Mouse (Mus musculus): ENCODE results near the gene Gm10282. TPM values are rescaled to one million over a fixed set of nuclear protein-coding genes. Genes with fewer than 3 reads are reported as not detected.

Gene Gm10282
- 6.2 TPM for polyA plus RNA-seq (2017; shearing (Covaris generic))

GRCm38 (mm10) chr8:72305210-72305905 lies at the start of gene Gm10282:
Gene Gm10282 (minus strand): TSS chr8:72305260.

GRCm38 (mm10) chr8:72318801-72319322 lies 13.8 kb upstream of the Gm10282 start, which contains the start of gene Klf2:
Gene Klf2 (plus strand): TSS chr8:72319033.

Other genes with a start within 250 kb of the Gm10282 start
- gene Olfr373, start 222.1 kb downstream of the Gm10282 start, polyA plus RNA-seq (2017; shearing (Covaris generic)) = 0.24 TPM
- gene Olfr374, start 198.2 kb downstream of the Gm10282 start, polyA plus RNA-seq (2017; shearing (Covaris generic)) = 0.22 TPM
- gene Tpm4, start 170.3 kb downstream of the Gm10282 start, polyA plus RNA-seq (2017; shearing (Covaris generic)) = 367 TPM
- 220 TPM for gene Rab8a, start 144.1 kb downstream of the Gm10282 start, polyA plus RNA-seq (2017; shearing (Covaris generic))
- gene Hsh2d, start 115.6 kb downstream of the Gm10282 start, polyA plus RNA-seq (2017; shearing (Covaris generic)) = 31.6 TPM
- not detected for gene Cib3, start 92.4 kb downstream of the Gm10282 start, polyA plus RNA-seq (2017; shearing (Covaris generic))
- gene Gm11034, start 91.6 kb downstream of the Gm10282 start, polyA plus RNA-seq (2017; shearing (Covaris generic)) = not detected
- 126 TPM for gene Fam32a, start 85.5 kb downstream of the Gm10282 start, polyA plus RNA-seq (2017; shearing (Covaris generic))
- 180 TPM for gene Ap1m1, start 65.2 kb downstream of the Gm10282 start, polyA plus RNA-seq (2017; shearing (Covaris generic))
- gene Klf2, start 13.8 kb upstream of the Gm10282 start, polyA plus RNA-seq (2017; shearing (Covaris generic)) = 12.4 TPM
- 55.5 TPM for gene Eps15l1, start 116.2 kb upstream of the Gm10282 start, polyA plus RNA-seq (2017; shearing (Covaris generic))
- 0.35 TPM for gene Calr3, start 138.6 kb upstream of the Gm10282 start, polyA plus RNA-seq (2017; shearing (Covaris generic))
- 9.6 TPM for gene 1700030K09Rik, start 138.6 kb upstream of the Gm10282 start, polyA plus RNA-seq (2017; shearing (Covaris generic))
- 119 TPM for gene Cherp, start 170.0 kb upstream of the Gm10282 start, polyA plus RNA-seq (2017; shearing (Covaris generic))
- gene Slc35e1, start 187.4 kb upstream of the Gm10282 start, polyA plus RNA-seq (2017; shearing (Covaris generic)) = 4.3 TPM
- gene Med26, start 243.0 kb upstream of the Gm10282 start, polyA plus RNA-seq (2017; shearing (Covaris generic)) = 7.1 TPM

Data from activated CD4-positive, CD25-positive, alpha-beta regulatory T cell, adult 9 weeks (primary cell).